Mouse (Mus musculus): Measurements from ENCODE around the gene Cacna2d1. TPM values are rescaled to one million over a fixed set of nuclear protein-coding genes. Genes with fewer than 3 reads are reported as not detected.

The Cacna2d1 gene
- polyA plus RNA-seq, 2 experiments from 2014 or later: not detected

Other genes with a start within 250 kb of the Cacna2d1 start
- gene Speer4c, start 220.4 kb upstream of the Cacna2d1 start, polyA plus RNA-seq (2017; shearing (Covaris generic)): not detected